Mouse (Mus musculus): ENCODE measurements around the gene BC037034. TPM values are rescaled to one million over a fixed set of nuclear protein-coding genes. Genes with fewer than 3 reads are reported as not detected.
A peak's percentile ranks its signal among the peaks of the same experiment; 100 is the strongest.

The BC037034 gene
- polyA plus RNA-seq, 1 experiment from 2014 or later, result 18.8 TPM

GRCm38 (mm10) chr5:138277994-138278393 is 14.2 kb upstream of the BC037034 start:
- WGBS, result 92% methylated on average over 7 of the region's 7 CpGs
- H3K27ac ChIP-seq (replicated peaks), result no peak overlapping the region
- peaks cover 12% of the 10 kb centered on the region for H3K27me3 ChIP-seq
- peaks cover 59% of the 10 kb centered on the region for H3K4me1 ChIP-seq
- peaks cover 28% of the 10 kb centered on the region; the same call in 1 of the 2 replicates for H3K36me3 ChIP-seq
- no peaks in the 10 kb centered on the region for H3K9me3 ChIP-seq
- peak overlapping the region; percentile 94; the same call in 1 of the 2 replicates for H3K9ac ChIP-seq (replicated peaks)
- no peak for ATAC-seq (ENCODE audit: low FRiP score, low read depth)
- H3K4me2 ChIP-seq (replicated peaks), result peak overlapping the region; percentile 71
- peak overlapping the region; percentile 80 for H3K4me3 ChIP-seq

- no peaks in the 10 kb centered on the region for H3K9me3 ChIP-seq
- peak overlapping the region; percentile 43 for H3K4me3 ChIP-seq
- no peak overlapping the region for H3K27ac ChIP-seq (replicated peaks)
- no peak for ATAC-seq (ENCODE audit: low FRiP score, low read depth)
- WGBS, result 8% methylated on average over 41 of the region's 41 CpGs
- H3K4me1 ChIP-seq, result peaks cover 70% of the 10 kb centered on the region
- H3K27me3 ChIP-seq, result 0 out of 2 replicates have a peak, but pooled peaks cover 12% of the 10 kb centered on the region
- H3K9ac ChIP-seq (replicated peaks), result peak overlapping the region; percentile 65
- peak overlapping the region; percentile 71 for H3K4me2 ChIP-seq (replicated peaks)
- H3K36me3 ChIP-seq, result peaks cover 28% of the 10 kb centered on the region; the same call in 1 of the 2 replicates
These were observed 11.6 kb upstream of the BC037034 start for GRCm38 (mm10) chr5:138275216-138276050.

GRCm38 (mm10) chr5:138274186-138274585 is 10.4 kb upstream of the BC037034 start:
- WGBS, result 52% methylated on average over 8 of the region's 8 CpGs
- H3K4me3 ChIP-seq, result no peak overlapping the region
- peaks cover 28% of the 10 kb centered on the region; the same call in 1 of the 2 replicates for H3K36me3 ChIP-seq
- no peak overlapping the region; the same call in 1 of the 2 replicates for H3K9ac ChIP-seq (replicated peaks)
- H3K4me2 ChIP-seq (replicated peaks), result no peak overlapping the region
- H3K9me3 ChIP-seq, result no peaks in the 10 kb centered on the region
- peaks cover 70% of the 10 kb centered on the region for H3K4me1 ChIP-seq
- no peak overlapping the region for H3K27ac ChIP-seq (replicated peaks)
- H3K27me3 ChIP-seq, result 0 out of 2 replicates have a peak, but pooled peaks cover 12% of the 10 kb centered on the region
- ATAC-seq (ENCODE audit: low FRiP score, low read depth), result no peak

GRCm38 (mm10) chr5:138272409-138272923 is 8.6 kb upstream of the BC037034 start, which contains the start of gene Gal3st4:
Gene Gal3st4 (minus strand): TSS chr5:138272840.
- Histone ChIP-seq H3K27me3 (0 out of 2 replicates have a peak, but pooled peaks cover 12% of the 10 kb centered on the region), H3K4me2 (replicated peaks) (peak within 1 kb of the TSS; percentile 44), H3K27ac (replicated peaks) (peak within 1 kb of the TSS; percentile 36), H3K36me3 (peaks cover 22% of the 10 kb centered on the region; the same call in 1 of the 2 replicates), H3K9ac (replicated peaks) (peak within 1 kb of the TSS; percentile 34), H3K4me3 (peak within 1 kb of the TSS; percentile 26), H3K9me3 (no peaks in the 10 kb centered on the region), H3K4me1 (peaks cover 54% of the 10 kb centered on the region)
- ATAC-seq (ENCODE audit: low FRiP score, low read depth), result peak; percentile 44; the same call in 1 of the 2 replicates
- WGBS, result under 1% methylated on average over 12 of the region's 12 CpGs

- no peak overlapping the region for H3K4me3 ChIP-seq
- H3K27ac ChIP-seq (replicated peaks), result no peak overlapping the region
- peaks cover 41% of the 10 kb centered on the region for H3K4me1 ChIP-seq
- no peaks in the 10 kb centered on the region for H3K9me3 ChIP-seq
- H3K27me3 ChIP-seq, result 0 out of 2 replicates have a peak, but pooled peaks cover 12% of the 10 kb centered on the region
- H3K4me2 ChIP-seq (replicated peaks), result no peak overlapping the region
- H3K36me3 ChIP-seq, result peaks cover 15% of the 10 kb centered on the region
- no peak for ATAC-seq (ENCODE audit: low FRiP score, low read depth)
- WGBS, result 48% methylated on average over 3 of the region's 3 CpGs
- no peak overlapping the region for H3K9ac ChIP-seq (replicated peaks)
These were observed 7.4 kb upstream of the BC037034 start for GRCm38 (mm10) chr5:138271232-138271631.

GRCm38 (mm10) chr5:138268980-138269379 is 5.1 kb upstream of the BC037034 start:
- no peak overlapping the region for H3K4me3 ChIP-seq
- no peak overlapping the region for H3K9ac ChIP-seq (replicated peaks)
- H3K4me1 ChIP-seq, result peaks cover 29% of the 10 kb centered on the region
- H3K36me3 ChIP-seq, result peaks cover 11% of the 10 kb centered on the region
- 0 out of 2 replicates have a peak, but pooled peaks cover 12% of the 10 kb centered on the region for H3K27me3 ChIP-seq
- no peak overlapping the region for H3K4me2 ChIP-seq (replicated peaks)
- 79% methylated on average over 4 of the region's 4 CpGs for WGBS
- no peak for ATAC-seq (ENCODE audit: low FRiP score, low read depth)
- no peak overlapping the region for H3K27ac ChIP-seq (replicated peaks)
- no peaks in the 10 kb centered on the region for H3K9me3 ChIP-seq

GRCm38 (mm10) chr5:138267114-138267513 is 3.3 kb upstream of the BC037034 start:
- H3K27ac ChIP-seq (replicated peaks), result no peak overlapping the region
- peaks cover 23% of the 10 kb centered on the region for H3K4me1 ChIP-seq
- no peak for ATAC-seq (ENCODE audit: low FRiP score, low read depth)
- peaks cover 10% of the 10 kb centered on the region for H3K36me3 ChIP-seq
- H3K9ac ChIP-seq (replicated peaks), result no peak overlapping the region
- 0 out of 2 replicates have a peak, but pooled peaks cover 12% of the 10 kb centered on the region for H3K27me3 ChIP-seq
- no peaks in the 10 kb centered on the region for H3K9me3 ChIP-seq
- H3K4me2 ChIP-seq (replicated peaks), result no peak overlapping the region
- WGBS, result 93% methylated on average over 3 of the region's 3 CpGs
- no peak overlapping the region for H3K4me3 ChIP-seq

- no peak for ATAC-seq (ENCODE audit: low FRiP score, low read depth)
- Histone ChIP-seq H3K4me1 (peaks cover 20% of the 10 kb centered on the region), H3K9me3 (no peaks in the 10 kb centered on the region), H3K36me3 (peaks cover 24% of the 10 kb centered on the region), H3K4me2 (replicated peaks) (no peak overlapping the region), H3K27me3 (0 out of 2 replicates have a peak, but pooled peaks cover 3% of the 10 kb centered on the region), H3K27ac (replicated peaks) (no peak overlapping the region), H3K4me3 (no peak overlapping the region), H3K9ac (replicated peaks) (no peak overlapping the region)
- WGBS, result 93% methylated on average over 4 of the region's 4 CpGs
These were observed 1.9 kb upstream of the BC037034 start for GRCm38 (mm10) chr5:138265712-138266111.

GRCm38 (mm10) chr5:138264207-138264578 is 360 bp upstream of the BC037034 start:
- peak overlapping the region; percentile 100 for H3K4me2 ChIP-seq (replicated peaks)
- H3K27me3 ChIP-seq, result no peaks in the 10 kb centered on the region
- peaks cover 39% of the 10 kb centered on the region for H3K36me3 ChIP-seq
- H3K4me1 ChIP-seq, result peaks cover 20% of the 10 kb centered on the region
- no peaks in the 10 kb centered on the region for H3K9me3 ChIP-seq
- ATAC-seq (ENCODE audit: low FRiP score, low read depth), result no peak
- peak overlapping the region; percentile 73 for H3K27ac ChIP-seq (replicated peaks)
- WGBS, result 19% methylated on average over 6 of the region's 6 CpGs
- H3K4me3 ChIP-seq, result peak overlapping the region; percentile 90
- peak overlapping the region; percentile 94 for H3K9ac ChIP-seq (replicated peaks)

GRCm38 (mm10) chr5:138262582-138263240 is 1.1 kb downstream of the BC037034 start:
- ATAC-seq (ENCODE audit: low FRiP score, low read depth), result no peak
- H3K27me3 ChIP-seq, result no peaks in the 10 kb centered on the region
- no peaks in the 10 kb centered on the region for H3K9me3 ChIP-seq
- peaks cover 20% of the 10 kb centered on the region for H3K4me1 ChIP-seq
- peak overlapping the region; percentile 100 for H3K4me2 ChIP-seq (replicated peaks)
- peaks cover 51% of the 10 kb centered on the region for H3K36me3 ChIP-seq
- peak overlapping the region; percentile 73; the same call in 1 of the 2 replicates for H3K27ac ChIP-seq (replicated peaks)
- WGBS, result 66% methylated on average over 18 of the region's 18 CpGs
- peak overlapping the region; percentile 94 for H3K9ac ChIP-seq (replicated peaks)
- H3K4me3 ChIP-seq, result peak overlapping the region; percentile 90

GRCm38 (mm10) chr5:138262001-138262400 is 1.8 kb downstream of the BC037034 start:
- peaks cover 20% of the 10 kb centered on the region for H3K4me1 ChIP-seq
- H3K4me2 ChIP-seq (replicated peaks), result no peak overlapping the region
- no peaks in the 10 kb centered on the region for H3K9me3 ChIP-seq
- WGBS, result 85% methylated on average over 4 of the region's 4 CpGs
- H3K9ac ChIP-seq (replicated peaks), result no peak overlapping the region
- no peaks in the 10 kb centered on the region for H3K27me3 ChIP-seq
- H3K4me3 ChIP-seq, result 0 out of 2 replicates have a peak overlapping the region, but pooled peaks have one; percentile 90
- H3K36me3 ChIP-seq, result peaks cover 51% of the 10 kb centered on the region
- ATAC-seq (ENCODE audit: low FRiP score, low read depth), result no peak
- no peak overlapping the region for H3K27ac ChIP-seq (replicated peaks)
